Mouse (Mus musculus) lung, embryonic 16.5 days (tissue): ENCODE measurements around the gene Gpr176. TPM values are rescaled to one million over a fixed set of nuclear protein-coding genes. Genes with fewer than 3 reads are reported as not detected.

Source experiments
- ATAC-seq: fragments of 200-750 bp; cut with Nextera tagmentation; 2 replicates; pipeline ENCODE4 v1.8.0; 2017; ENCODE audit warnings: low read depth, mild to moderate bottlenecking, moderate library complexity
- H3K27ac ChIP-seq: fragments of 300-500 bp; sonication (generic); 2 replicates; pipeline ENCODE4 v1.5.1; 2014; ENCODE audit warnings: mild to moderate bottlenecking, control low read depth, low read length
- H3K27me3 ChIP-seq: fragments of 300-500 bp; sonication (generic); 2 replicates; pipeline ENCODE4 v1.6.1; 2014; ENCODE audit warnings: low read depth, low read length, mixed read lengths; ENCODE audit not compliant: control insufficient read depth, insufficient read depth
- H3K36me3 ChIP-seq: fragments of 300-500 bp; sonication (generic); 2 replicates; pipeline ENCODE4 v1.6.1; 2014; ENCODE audit warnings: low read length; ENCODE audit not compliant: control insufficient read depth, insufficient read depth
- H3K4me1 ChIP-seq: fragments of 300-500 bp; sonication (generic); replicated peaks from 2 replicates; pipeline ENCODE4 v1.6.1; 2014; ENCODE audit warnings: low read length, mixed read lengths; ENCODE audit not compliant: control insufficient read depth, insufficient read depth
- H3K4me2 ChIP-seq: fragments of 300-500 bp; sonication (generic); 2 replicates; pipeline ENCODE4 v1.6.1; 2014; ENCODE audit warnings: low read depth, low read length, control low read depth
- H3K4me3 ChIP-seq: fragments of 300-500 bp; sonication (generic); 2 replicates; pipeline ENCODE4 v1.5.1; 2014; ENCODE audit warnings: mild to moderate bottlenecking, low read length, control low read depth
- H3K9ac ChIP-seq: fragments of 300-500 bp; sonication (generic); 2 replicates; pipeline ENCODE4 v1.6.1; 2014; ENCODE audit warnings: low read length, control low read depth
- H3K9me3 ChIP-seq: fragments of 300-500 bp; sonication (generic); 2 replicates; pipeline ENCODE4 v1.6.1; 2016; ENCODE audit warnings: low read length; ENCODE audit not compliant: control insufficient read depth
- WGBS: fragments of 180-500 bp; shearing (Covaris S2); extraction: QIAGEN DNeasy Blood & Tissue Kit; methylation state at CpG from one replicate; pipeline ENCODE4 v1.1.7; 2014; 5-methylcytosine and 5-hydroxymethylcytosine counted together
- polyA plus RNA-seq: library from polyadenylated mRNA; unstranded; fragments of >200 nt; fragmentation: Nextera tagmentation; extraction: Ambion mirVana; gene quantifications from 2 replicates; pipeline ENCODE4 v1.2.1, GENCODE M21; 2015

Gene Gpr176
- polyA plus RNA-seq, 1 experiment from 2014 or later, result 0.20 TPM

DNA sequence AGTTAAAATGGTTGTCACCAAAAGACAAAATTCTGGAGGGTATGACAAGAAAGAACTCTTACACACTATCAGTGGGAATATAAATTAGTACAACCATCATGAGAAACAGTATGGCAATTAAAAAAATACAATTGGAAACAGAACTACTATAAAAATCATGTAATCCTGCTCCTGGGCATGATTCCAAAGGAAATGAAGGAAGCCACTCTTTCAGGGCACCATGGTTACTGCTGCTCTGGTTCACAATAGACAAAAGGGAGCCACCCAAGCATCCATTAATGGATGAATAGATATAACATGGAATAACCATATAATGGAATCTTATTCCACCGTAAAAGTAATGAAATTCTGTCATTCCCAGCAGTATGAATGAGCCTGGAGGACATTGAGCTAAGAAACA is 6.5 kb upstream of the Gpr176 start:
- Histone ChIP-seq H3K4me2 (no peak overlapping the region), H3K4me1 (no peaks in the 10 kb centered on the region), H3K27ac (no peak overlapping the region), H3K36me3 (no peaks in the 10 kb centered on the region), H3K4me3 (no peak overlapping the region), H3K9ac (no peak overlapping the region), H3K27me3 (no peaks in the 10 kb centered on the region; the same call in 1 of the 2 replicates), H3K9me3 (no peaks in the 10 kb centered on the region)
- no peak for ATAC-seq
- 65% methylated on average over 1 of the region's 1 CpGs for WGBS

DNA sequence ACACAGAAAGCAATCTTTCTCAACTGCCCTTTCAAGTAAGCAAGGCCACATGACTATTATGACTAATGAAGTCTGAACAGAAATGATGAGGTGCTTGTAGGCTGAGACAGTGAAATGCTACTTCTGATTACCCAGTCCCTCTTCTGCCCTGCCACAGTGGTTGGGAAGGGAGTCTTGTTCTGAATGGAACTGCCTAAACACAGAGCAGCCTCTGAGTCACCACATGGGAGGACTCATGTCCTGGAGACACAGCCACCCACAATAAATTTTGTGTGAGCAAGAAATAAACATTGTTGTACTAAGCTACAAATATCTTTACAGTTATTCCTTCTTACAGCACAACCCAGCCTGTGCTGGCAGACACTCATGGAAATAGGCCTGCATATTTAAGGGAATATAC is 2.7 kb upstream of the Gpr176 start:
- Histone ChIP-seq H3K9me3 (no peaks in the 10 kb centered on the region), H3K27me3 (peaks cover 16% of the 10 kb centered on the region), H3K27ac (no peak overlapping the region), H3K4me3 (no peak overlapping the region), H3K4me2 (no peak overlapping the region), H3K9ac (no peak overlapping the region), H3K36me3 (no peaks in the 10 kb centered on the region), H3K4me1 (peaks cover 15% of the 10 kb centered on the region)
- ATAC-seq, result no peak

DNA sequence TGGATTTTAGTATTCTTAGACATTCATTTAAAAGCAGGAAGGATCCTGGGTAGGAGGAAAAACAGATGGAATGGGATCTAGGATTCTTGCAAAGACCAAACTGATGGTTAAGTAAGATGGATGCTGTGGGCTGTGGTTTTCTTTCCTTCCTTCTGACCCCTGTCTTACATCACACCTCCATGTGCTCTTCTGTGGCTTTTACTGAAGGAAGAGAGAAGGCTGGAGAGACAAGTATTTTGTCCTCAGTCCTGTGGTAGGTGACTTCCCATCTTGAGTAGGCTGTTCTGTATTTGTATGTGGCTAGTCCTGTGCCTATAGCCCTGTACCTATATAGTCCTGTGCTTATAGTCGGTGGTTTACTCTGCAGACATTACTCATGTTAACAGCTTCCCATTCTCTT is 2.3 kb upstream of the Gpr176 start:
- H3K36me3 ChIP-seq, result no peaks in the 10 kb centered on the region
- no peak overlapping the region for H3K9ac ChIP-seq
- H3K4me1 ChIP-seq, result peaks cover 15% of the 10 kb centered on the region
- no peak overlapping the region for H3K4me3 ChIP-seq
- no peaks in the 10 kb centered on the region for H3K9me3 ChIP-seq
- H3K27ac ChIP-seq, result no peak overlapping the region
- ATAC-seq, result no peak
- H3K27me3 ChIP-seq, result peaks cover 18% of the 10 kb centered on the region
- H3K4me2 ChIP-seq, result no peak overlapping the region
- 53% methylated on average over 1 of the region's 1 CpGs for WGBS

DNA sequence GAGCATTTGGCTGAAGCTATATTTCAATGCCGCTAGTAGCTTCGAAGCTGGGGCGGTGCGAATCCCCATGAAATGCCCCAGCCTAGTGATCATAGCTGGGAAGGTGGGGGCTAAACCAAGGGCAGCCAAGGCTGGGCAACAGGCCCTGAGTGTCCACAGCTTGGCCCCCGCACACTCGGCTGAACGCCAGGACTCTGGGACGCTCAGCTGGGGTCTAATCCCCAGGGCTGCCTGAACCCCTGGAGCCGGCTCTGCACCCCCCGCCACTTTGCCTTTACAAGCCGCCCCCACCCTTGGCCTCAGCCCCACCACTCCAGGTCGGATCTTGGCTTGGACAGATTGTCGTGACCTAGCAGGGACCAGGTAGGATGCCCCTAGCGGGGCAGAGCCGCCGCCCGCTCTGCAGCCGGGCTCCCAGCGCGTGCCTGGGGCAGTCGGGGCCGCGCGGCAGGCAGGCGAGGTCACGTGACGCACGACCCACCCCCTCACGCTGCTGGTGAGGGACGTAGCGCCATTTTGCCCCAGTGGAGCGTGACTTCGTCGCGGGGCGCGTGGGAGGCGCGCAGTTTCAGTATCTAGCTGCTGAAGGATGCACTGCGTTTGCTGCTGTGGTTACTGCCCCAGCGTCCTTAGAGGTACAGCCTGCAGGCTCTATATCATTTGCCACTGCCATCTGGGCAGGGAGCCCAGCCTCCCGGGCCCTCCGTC is 507 bp upstream of the Gpr176 start:
- Histone ChIP-seq H3K4me2 (peak overlapping the region; percentile 95), H3K27me3 (peaks cover 23% of the 10 kb centered on the region), H3K4me3 (peak overlapping the region; percentile 55), H3K36me3 (no peaks in the 10 kb centered on the region), H3K27ac (no peak overlapping the region), H3K9ac (peak overlapping the region; percentile 63), H3K4me1 (peaks cover 15% of the 10 kb centered on the region), H3K9me3 (no peaks in the 10 kb centered on the region)
- 2% methylated on average over 43 of the region's 43 CpGs for WGBS
- peak; percentile 89 for ATAC-seq

DNA sequence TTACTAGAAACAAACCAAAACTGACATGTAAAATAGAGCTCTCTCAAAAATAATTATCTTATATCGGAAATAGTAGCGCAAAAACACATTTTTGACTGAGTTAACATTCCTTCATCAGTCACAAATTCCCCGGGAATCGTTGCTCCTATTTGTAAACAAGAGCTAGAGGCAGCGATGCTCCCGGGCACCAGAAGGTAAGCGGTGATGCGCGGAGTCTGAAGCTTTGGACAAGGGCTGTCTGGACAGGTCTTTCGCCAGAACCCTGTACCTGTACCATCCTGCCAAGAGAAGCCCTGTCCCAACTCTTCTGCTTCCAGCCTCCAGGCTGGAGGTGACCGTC is 688 bp downstream of the Gpr176 start:
- H3K36me3 ChIP-seq, result no peaks in the 10 kb centered on the region
- H3K27ac ChIP-seq, result no peak overlapping the region
- H3K9ac ChIP-seq, result peak overlapping the region; percentile 63; the same call in 1 of the 2 replicates
- no peaks in the 10 kb centered on the region for H3K9me3 ChIP-seq
- 5% methylated on average over 11 of the region's 11 CpGs for WGBS
- H3K4me1 ChIP-seq, result peaks cover 15% of the 10 kb centered on the region
- peak overlapping the region; percentile 95 for H3K4me2 ChIP-seq
- H3K4me3 ChIP-seq, result peak overlapping the region; percentile 55
- no peak; the same call in 1 of the 2 replicates for ATAC-seq
- peaks cover 23% of the 10 kb centered on the region for H3K27me3 ChIP-seq

DNA sequence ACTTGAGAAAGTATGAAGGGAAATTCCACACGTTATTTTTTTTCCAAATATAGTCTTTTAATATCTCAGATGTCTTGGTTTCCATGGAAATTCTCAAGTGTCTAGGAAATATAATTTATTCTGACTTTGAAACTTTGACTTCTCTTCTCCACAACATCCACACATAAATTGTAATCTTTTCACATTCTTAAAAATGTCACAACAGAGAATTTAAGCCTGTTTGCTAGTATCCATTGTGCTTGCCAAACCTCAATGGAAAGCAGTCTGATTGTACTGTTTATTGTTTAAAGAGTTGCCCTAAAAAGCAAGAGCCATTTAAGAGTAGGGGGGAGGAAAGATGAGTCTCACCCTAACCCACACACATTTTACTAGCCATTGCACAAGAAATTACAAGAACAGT is 1.4 kb downstream of the Gpr176 start:
- H3K4me2 ChIP-seq, result no peak overlapping the region
- ATAC-seq, result no peak
- H3K9me3 ChIP-seq, result no peaks in the 10 kb centered on the region
- H3K36me3 ChIP-seq, result no peaks in the 10 kb centered on the region
- 27% methylated on average over 1 of the region's 1 CpGs for WGBS
- peaks cover 15% of the 10 kb centered on the region for H3K4me1 ChIP-seq
- H3K4me3 ChIP-seq, result no peak overlapping the region
- H3K27me3 ChIP-seq, result peaks cover 23% of the 10 kb centered on the region
- H3K9ac ChIP-seq, result no peak overlapping the region
- no peak overlapping the region for H3K27ac ChIP-seq

DNA sequence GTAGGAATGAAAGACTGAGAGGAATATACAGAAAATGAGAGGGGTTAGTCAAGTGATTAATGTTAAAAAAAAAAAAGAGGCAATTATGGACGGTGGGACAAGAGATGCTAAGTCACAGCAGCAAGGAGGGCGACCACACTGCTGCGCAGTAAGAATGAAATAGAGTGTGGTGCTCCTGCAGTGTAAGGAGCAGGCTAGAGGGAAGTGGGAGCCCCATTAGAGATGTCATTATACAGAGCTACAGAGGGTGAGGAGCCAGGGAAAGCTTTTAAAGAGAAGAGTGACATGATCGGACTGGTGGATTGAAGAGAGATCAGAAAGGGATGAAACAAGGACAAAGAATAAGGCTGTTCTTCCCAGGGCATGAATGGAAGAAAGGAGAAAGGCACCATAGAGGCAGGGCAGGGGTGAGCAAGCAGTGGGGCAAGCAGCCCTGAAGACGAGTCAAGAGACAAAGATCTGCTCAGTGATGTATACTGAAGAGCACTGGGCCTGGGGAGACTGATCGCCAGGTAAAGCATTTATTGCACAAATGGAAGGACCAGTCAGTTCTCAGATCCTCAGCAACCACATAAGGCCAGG is 18.0 kb downstream of the Gpr176 start:
- no peaks in the 10 kb centered on the region for H3K36me3 ChIP-seq
- ATAC-seq, result no peak
- H3K27me3 ChIP-seq, result no peaks in the 10 kb centered on the region
- no peak overlapping the region for H3K9ac ChIP-seq
- WGBS, result 77% methylated on average over 6 of the region's 6 CpGs
- no peak overlapping the region for H3K27ac ChIP-seq
- H3K4me2 ChIP-seq, result no peak overlapping the region
- H3K9me3 ChIP-seq, result no peaks in the 10 kb centered on the region
- H3K4me3 ChIP-seq, result no peak overlapping the region
- H3K4me1 ChIP-seq, result no peaks in the 10 kb centered on the region

DNA sequence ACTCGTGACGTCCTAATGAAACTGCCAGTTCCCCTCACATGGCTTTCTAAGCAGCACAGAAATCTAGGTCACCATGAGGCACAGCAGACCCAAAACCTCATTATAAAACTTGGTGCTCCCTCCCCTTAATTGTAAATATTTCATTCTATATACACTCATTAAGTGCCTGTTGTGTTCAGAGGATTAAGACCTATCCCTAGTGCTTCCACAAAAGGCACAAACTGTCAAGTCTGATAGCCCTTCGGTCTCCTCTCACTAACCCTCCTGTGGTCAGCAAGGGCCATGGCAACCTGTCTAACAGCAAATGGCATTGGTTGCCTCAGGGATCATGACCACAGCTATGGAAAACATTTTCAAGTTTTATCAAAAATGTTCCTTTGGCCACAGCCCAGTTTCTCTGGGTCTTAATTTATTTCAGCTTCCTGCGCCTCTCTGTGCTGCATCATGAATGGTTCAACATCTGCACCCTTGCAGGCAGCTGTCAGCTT is 19.3 kb downstream of the Gpr176 start:
- ATAC-seq, result no peak
- H3K36me3 ChIP-seq, result no peaks in the 10 kb centered on the region
- no peak overlapping the region for H3K4me3 ChIP-seq
- no peaks in the 10 kb centered on the region for H3K27me3 ChIP-seq
- no peaks in the 10 kb centered on the region for H3K9me3 ChIP-seq
- no peaks in the 10 kb centered on the region for H3K4me1 ChIP-seq
- no peak overlapping the region for H3K27ac ChIP-seq
- no peak overlapping the region for H3K9ac ChIP-seq
- WGBS, result 66% methylated on average over 4 of the region's 4 CpGs
- no peak overlapping the region for H3K4me2 ChIP-seq

DNA sequence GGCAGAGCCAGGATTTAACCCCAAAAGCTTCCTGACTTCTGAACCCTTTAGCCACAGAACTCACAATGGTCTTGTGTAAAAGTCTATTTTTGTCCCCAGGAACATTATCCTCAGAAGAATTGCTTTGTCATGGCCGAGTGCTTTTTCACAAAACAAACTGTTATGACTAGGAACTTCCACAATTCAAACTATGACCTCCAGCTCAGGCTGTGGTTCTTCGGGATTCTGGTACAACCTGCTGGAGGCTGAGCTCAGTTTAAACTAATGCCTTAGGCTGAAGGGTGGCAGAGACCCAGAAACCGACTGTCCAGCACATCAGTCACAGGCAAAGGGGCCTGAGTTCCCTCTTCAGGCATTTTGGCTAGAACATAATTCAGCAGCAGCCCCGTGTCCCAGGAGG is 19.7 kb downstream of the Gpr176 start:
- H3K36me3 ChIP-seq, result no peaks in the 10 kb centered on the region
- H3K27ac ChIP-seq, result no peak overlapping the region
- WGBS, result 45% methylated on average over 4 of the region's 4 CpGs
- H3K4me3 ChIP-seq, result no peak overlapping the region
- H3K9ac ChIP-seq, result no peak overlapping the region
- H3K4me2 ChIP-seq, result no peak overlapping the region
- ATAC-seq, result no peak
- H3K9me3 ChIP-seq, result no peaks in the 10 kb centered on the region
- H3K4me1 ChIP-seq, result no peaks in the 10 kb centered on the region
- no peaks in the 10 kb centered on the region for H3K27me3 ChIP-seq
